Mouse (Mus musculus) heart, embryonic 15.5 days (tissue): Measurements from ENCODE around the gene Orc2. TPM values are rescaled to one million over a fixed set of nuclear protein-coding genes. Genes with fewer than 3 reads are reported as not detected.

ENCODE experiments used
- ATAC-seq: fragments of 200-750 bp; cut with Nextera tagmentation; replicated peaks from 2 replicates; pipeline ENCODE4 v1.8.0; 2017; ENCODE audit warnings: low read depth, moderate TSS enrichment; ENCODE audit not compliant: insufficient number of reproducible peaks, insufficient read depth, low FRiP score
- H3K27ac ChIP-seq: fragments of 300-500 bp; sonication (generic); 2 replicates; pipeline ENCODE4 v1.5.1; 2015; ENCODE audit warnings: mild to moderate bottlenecking, inconsistent platforms
- H3K27me3 ChIP-seq: fragments of 300-500 bp; sonication (generic); 2 replicates; pipeline ENCODE4 v1.6.1; 2015; ENCODE audit warnings: inconsistent platforms
- H3K36me3 ChIP-seq: fragments of 300-500 bp; sonication (generic); 2 replicates; pipeline ENCODE4 v1.6.1; 2015; ENCODE audit warnings: mild to moderate bottlenecking, inconsistent platforms
- H3K4me1 ChIP-seq: fragments of 300-500 bp; sonication (generic); replicated peaks from 2 replicates; pipeline ENCODE4 v1.6.1; 2015; ENCODE audit warnings: inconsistent platforms
- H3K4me2 ChIP-seq: fragments of 300-500 bp; sonication (generic); 2 replicates; pipeline ENCODE4 v1.6.1; 2015; ENCODE audit warnings: inconsistent platforms, mild to moderate bottlenecking, moderate library complexity
- H3K4me3 ChIP-seq: fragments of 300-500 bp; sonication (generic); 2 replicates; pipeline ENCODE4 v1.5.1; 2015; ENCODE audit warnings: mild to moderate bottlenecking, inconsistent platforms
- H3K9ac ChIP-seq: fragments of 300-500 bp; sonication (generic); 2 replicates; pipeline ENCODE4 v1.6.1; 2015; ENCODE audit warnings: mild to moderate bottlenecking, inconsistent platforms
- H3K9me3 ChIP-seq: fragments of 300-500 bp; sonication (generic); replicated peaks from 2 replicates; pipeline ENCODE4 v1.6.1; 2016; ENCODE audit warnings: inconsistent platforms
- WGBS: fragments of 180-500 bp; shearing (Covaris S2); methylation state at CpG from one replicate; pipeline ENCODE4 v1.1.7; 2015; ENCODE audit warnings: mixed read lengths; 5-methylcytosine and 5-hydroxymethylcytosine counted together
- polyA plus RNA-seq: library from polyadenylated mRNA; unstranded; fragments of >200 nt; fragmentation: Nextera tagmentation; extraction: Ambion mirVana; gene quantifications from 2 replicates; pipeline ENCODE4 v1.2.1, GENCODE M21; 2015

Gene Orc2
- polyA plus RNA-seq, 1 experiment from 2014 or later: 14.3 TPM

GRCm38 (mm10) chr1:58423371-58424248, 81.3 kb downstream of the Orc2 start, which contains the start of gene Clk1:
Gene Clk1 (minus strand): TSS chr1:58424066.
- peak within 1 kb of the TSS; percentile 71 for H3K4me2 ChIP-seq
- H3K9me3 ChIP-seq: no peaks in the 10 kb centered on the region
- H3K9ac ChIP-seq: peak within 1 kb of the TSS; percentile 100
- peaks cover 25% of the 10 kb centered on the region for H3K36me3 ChIP-seq
- H3K4me1 ChIP-seq: peaks cover 22% of the 10 kb centered on the region
- ATAC-seq: peak; percentile 92
- peak within 1 kb of the TSS; percentile 99 for H3K4me3 ChIP-seq
- under 1% methylated on average over 79 of the region's 79 CpGs for WGBS
- H3K27ac ChIP-seq: peak within 1 kb of the TSS; percentile 100
- H3K27me3 ChIP-seq: no peaks in the 10 kb centered on the region

- no peak; the same call in 1 of the 2 replicates for ATAC-seq
- Histone ChIP-seq H3K9ac (peak overlapping the region; percentile 100), H3K4me3 (peak overlapping the region; percentile 99), H3K27me3 (no peaks in the 10 kb centered on the region), H3K4me2 (peak overlapping the region; percentile 71), H3K27ac (peak overlapping the region; percentile 100), H3K9me3 (no peaks in the 10 kb centered on the region), H3K36me3 (peaks cover 32% of the 10 kb centered on the region), H3K4me1 (peaks cover 22% of the 10 kb centered on the region)
- 4% methylated on average over 13 of the region's 13 CpGs for WGBS
Observed at GRCm38 (mm10) chr1:58422879-58423278, 82.0 kb downstream of the Orc2 start.

DNA sequence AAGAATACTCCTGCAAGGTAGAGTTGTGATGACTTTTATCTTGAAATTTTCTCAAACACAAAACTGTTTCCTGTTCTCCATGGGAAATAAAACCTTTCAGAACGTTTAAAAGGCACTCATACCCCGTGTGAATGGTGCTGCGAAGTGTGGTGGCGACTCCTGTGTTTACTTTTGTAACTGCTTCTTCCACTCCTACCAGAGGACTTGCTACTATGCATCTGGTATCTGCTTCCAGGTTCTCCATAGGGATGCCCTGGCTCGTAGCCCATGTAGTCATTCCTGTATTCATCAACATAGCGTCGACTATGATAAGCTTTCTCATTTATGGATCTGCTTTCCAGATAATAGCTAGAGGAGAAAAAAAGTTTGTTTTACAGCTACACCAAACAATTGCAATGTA, 83.9 kb downstream of the Orc2 start:
- 36% methylated on average over 7 of the region's 7 CpGs for WGBS
- Histone ChIP-seq H3K9me3 (no peaks in the 10 kb centered on the region), H3K4me2 (peak overlapping the region; percentile 40), H3K4me1 (peaks cover 22% of the 10 kb centered on the region), H3K36me3 (peaks cover 49% of the 10 kb centered on the region), H3K27ac (no peak overlapping the region), H3K9ac (no peak overlapping the region), H3K27me3 (no peaks in the 10 kb centered on the region), H3K4me3 (peak overlapping the region; percentile 99)
- no peak for ATAC-seq

DNA sequence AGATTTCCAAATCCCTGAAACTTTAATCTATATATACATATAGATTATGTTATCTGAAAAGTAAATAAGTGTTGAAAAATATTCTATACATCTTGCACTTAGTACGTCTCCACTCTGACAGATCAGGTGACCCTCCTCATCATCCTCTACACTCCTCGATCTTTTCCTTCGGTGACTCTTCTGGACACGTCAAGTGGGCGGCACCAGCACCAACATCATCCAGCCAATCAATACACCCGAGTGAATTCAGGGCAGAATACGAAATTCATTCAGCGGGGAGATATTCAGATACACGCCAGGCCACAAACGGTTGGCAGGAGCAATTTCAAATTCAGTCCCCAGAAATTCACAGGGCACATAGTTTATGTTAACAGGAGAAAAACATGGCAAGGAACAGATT, 84.9 kb downstream of the Orc2 start:
- 74% methylated on average over 10 of the region's 10 CpGs for WGBS
- no peaks in the 10 kb centered on the region for H3K27me3 ChIP-seq
- no peak overlapping the region for H3K4me3 ChIP-seq
- H3K4me2 ChIP-seq: no peak overlapping the region
- H3K9ac ChIP-seq: no peak overlapping the region
- no peak for ATAC-seq
- H3K36me3 ChIP-seq: peaks cover 57% of the 10 kb centered on the region
- no peak overlapping the region for H3K27ac ChIP-seq
- peaks cover 22% of the 10 kb centered on the region for H3K4me1 ChIP-seq
- no peaks in the 10 kb centered on the region for H3K9me3 ChIP-seq

GRCm38 (mm10) chr1:58416048-58416447, 88.9 kb downstream of the Orc2 start:
- Histone ChIP-seq H3K9ac (no peak overlapping the region), H3K4me3 (no peak overlapping the region), H3K36me3 (peaks cover 86% of the 10 kb centered on the region), H3K27me3 (no peaks in the 10 kb centered on the region), H3K27ac (no peak overlapping the region), H3K9me3 (no peaks in the 10 kb centered on the region), H3K4me2 (no peak overlapping the region), H3K4me1 (peaks cover 5% of the 10 kb centered on the region)
- no peak for ATAC-seq
- 90% methylated on average over 2 of the region's 2 CpGs for WGBS

DNA sequence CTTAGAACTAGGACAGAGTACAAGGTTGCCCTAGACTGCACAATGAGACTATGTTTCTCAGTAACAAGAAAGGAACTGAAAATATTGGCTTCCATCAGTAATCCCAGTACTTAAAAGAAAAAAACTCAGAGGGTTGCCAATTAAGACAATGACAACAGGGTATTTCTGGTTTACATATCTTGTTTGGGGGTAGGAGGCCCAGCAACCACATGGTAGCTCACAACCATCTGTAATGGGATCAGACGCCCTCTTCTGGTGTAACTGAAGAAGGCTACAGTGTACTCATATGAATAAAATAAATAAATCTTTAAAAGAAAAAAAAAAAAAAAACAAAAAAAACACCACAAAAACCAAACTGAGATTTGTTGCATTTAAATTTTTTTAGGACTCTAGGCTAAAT, 89.5 kb downstream of the Orc2 start:
- Histone ChIP-seq H3K27me3 (no peaks in the 10 kb centered on the region), H3K9ac (no peak overlapping the region), H3K4me2 (no peak overlapping the region), H3K9me3 (no peaks in the 10 kb centered on the region), H3K27ac (no peak overlapping the region), H3K4me3 (no peak overlapping the region), H3K36me3 (peaks cover 90% of the 10 kb centered on the region), H3K4me1 (0 out of 2 replicates have a peak, but pooled peaks cover 2% of the 10 kb centered on the region)
- 21% methylated on average over 1 of the region's 1 CpGs for WGBS
- ATAC-seq: no peak

Other genes with a start within 250 kb of the Orc2 start
- gene Aox2, start 226.8 kb downstream of the Orc2 start, polyA plus RNA-seq: not detected in 2 replicates
- 178 and 181 TPM in 2 replicates for gene Bzw1, start 112.2 kb downstream of the Orc2 start, polyA plus RNA-seq
- gene Clk1, start 81.0 kb downstream of the Orc2 start, polyA plus RNA-seq: 125 and 126 TPM in 2 replicates
- 21.2 and 25.0 TPM in 2 replicates for gene Nif3l1, start 60.0 kb downstream of the Orc2 start, polyA plus RNA-seq
- gene Ppil3, start 59.6 kb downstream of the Orc2 start, polyA plus RNA-seq: 28.7 and 34.7 TPM in 2 replicates
- 3.9 and 4.6 TPM in 2 replicates for gene Fam126b, start 81.2 kb upstream of the Orc2 start, polyA plus RNA-seq
- gene Ndufb3, start 81.3 kb upstream of the Orc2 start, polyA plus RNA-seq: 181 and 255 TPM in 2 replicates
- gene Als2cr12, start 190.9 kb upstream of the Orc2 start, polyA plus RNA-seq: not detected in 2 replicates
- gene Cflar, start 206.4 kb upstream of the Orc2 start, polyA plus RNA-seq: 37.0 and 37.7 TPM in 2 replicates